Mouse (Mus musculus) layer of hippocampus, adult 8-10 months (tissue): ENCODE measurements around the gene Slc4a4. TPM values are rescaled to one million over a fixed set of nuclear protein-coding genes. Genes with fewer than 3 reads are reported as not detected.

ENCODE experiments used
- DNase-seq, 2 experiments: peaks; one replicate each; pipeline ENCODE4 v3.0.0; 2022; ENCODE audit warnings: low spot score in 2 of 2
- total RNA-seq, 4 experiments: library from RNA; stranded (reverse); gene quantifications; 2 replicates each; pipeline ENCODE4 v1.2.4; 2022

Gene Slc4a4
- total RNA-seq, 4 experiments from 2014 or later, result 140 to 157 (median 150) TPM

DNA sequence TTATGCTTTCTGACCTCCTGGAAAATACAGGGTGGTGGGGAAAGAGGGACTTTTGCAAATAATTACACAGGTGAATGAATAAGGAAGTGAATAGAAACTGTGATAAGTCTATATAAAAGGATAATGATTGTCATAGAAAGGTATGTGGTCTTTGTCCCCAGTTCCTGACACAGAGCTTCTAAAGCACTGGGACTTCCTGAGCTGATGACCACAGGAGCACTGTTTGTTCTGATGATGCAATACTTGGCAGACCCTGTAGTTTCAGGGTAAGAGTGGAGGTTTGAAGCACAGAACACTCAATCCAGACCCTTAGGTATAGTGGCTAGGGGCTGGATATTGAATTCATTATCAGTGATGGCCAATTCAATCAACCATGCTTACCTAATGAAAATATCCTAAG is 391.7 kb downstream of the Slc4a4 start:
- DNase-seq, result no peak

DNA sequence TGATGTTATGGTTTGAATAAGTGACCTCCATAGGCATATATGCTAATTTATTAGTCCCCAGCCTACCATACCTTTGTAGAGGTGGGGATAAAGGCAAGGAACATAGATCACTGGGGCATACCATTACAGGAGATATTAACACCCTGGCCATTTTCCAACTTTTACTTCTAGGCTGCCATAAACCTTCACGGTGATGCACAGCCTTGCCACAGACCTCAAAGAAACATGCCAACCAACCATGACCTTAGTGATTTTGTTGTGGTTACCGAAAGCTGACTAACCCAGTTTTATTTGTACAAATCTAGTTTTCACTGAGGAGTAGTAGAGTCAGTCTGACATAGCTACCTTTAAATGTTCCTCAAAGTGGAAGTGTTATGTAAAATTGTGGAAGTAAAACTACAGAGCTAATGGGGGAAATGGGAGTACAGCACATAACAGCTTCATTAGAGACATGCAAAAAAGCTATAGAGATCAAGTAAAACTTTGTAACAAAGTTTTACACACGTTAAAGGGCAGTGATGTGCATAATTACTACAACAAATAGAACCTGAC is 393.8 kb downstream of the Slc4a4 start:
- DNase-seq, result no peak

Other genes with a start within 250 kb of the Slc4a4 start
- 100 to 1,000 TPM in 1 of 4 experiments, 10 to 100 TPM in 3; 90.0 to 103 (median 94.6) TPM for gene Grsf1, start 210.6 kb upstream of the Slc4a4 start, total RNA-seq
- gene Mob1b, start 166.0 kb upstream of the Slc4a4 start, total RNA-seq, result 10 to 100 TPM; 23.3 to 32.6 (median 26.6) TPM
- 10 to 100 TPM; 12.1 to 14.0 (median 12.9) TPM for gene Dck, start 121.8 kb upstream of the Slc4a4 start, total RNA-seq